Mouse (Mus musculus): Measurements from ENCODE around the gene Tmem101. TPM values are rescaled to one million over a fixed set of nuclear protein-coding genes. Genes with fewer than 3 reads are reported as not detected.
"Not testable (repeated sequence)": the region's sequence is repeated elsewhere in the genome, so short reads cannot be mapped to it uniquely, and the experiment has no call there.

The Tmem101 gene
- polyA plus RNA-seq, 1 experiment from 2014 or later = 45.3 TPM

DNA sequence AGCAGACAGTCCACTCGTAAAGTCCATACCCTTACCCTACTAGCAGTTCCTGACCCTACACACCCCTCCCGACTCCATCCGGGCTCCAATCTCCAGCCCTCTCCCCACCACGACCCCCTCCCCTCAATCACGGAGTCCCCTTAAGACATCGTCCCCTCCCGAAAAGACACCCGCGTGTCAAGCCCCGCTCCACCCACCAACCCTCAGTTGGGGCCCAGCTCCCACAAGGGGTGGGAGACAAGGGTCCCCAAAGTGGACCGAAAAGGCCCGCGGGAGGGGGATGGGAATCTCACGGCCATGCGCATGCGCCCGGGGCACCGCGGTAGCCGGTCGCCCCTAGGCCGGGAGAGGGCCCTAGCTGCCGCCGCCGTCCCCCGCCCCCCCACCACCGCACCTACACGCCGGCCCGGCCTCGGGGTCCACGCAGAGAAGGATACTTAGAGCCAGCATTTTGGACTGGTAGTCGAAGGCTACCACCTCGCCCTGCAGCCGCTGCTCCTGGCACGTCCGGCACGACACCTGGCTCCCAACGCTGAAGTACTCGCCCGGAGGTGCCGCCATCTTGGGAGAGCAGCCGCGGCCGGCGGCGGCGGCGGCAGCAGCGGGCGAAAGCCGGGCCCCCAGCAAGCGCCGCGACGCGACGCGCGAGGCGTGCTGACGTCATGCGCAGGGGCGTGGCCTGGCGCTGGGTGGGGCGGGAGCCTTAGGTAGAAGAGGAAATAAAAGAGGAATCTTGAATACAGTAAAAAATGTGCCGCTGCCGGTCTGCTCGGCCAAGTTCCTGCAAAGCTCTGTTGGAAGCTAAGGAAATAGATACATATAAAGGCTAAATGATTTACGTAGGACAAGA, 28.7 kb upstream of the Tmem101 start, which contains the start of gene Lsm12:
Lsm12 (minus strand) TSS at position 651 of the 850 bp plus-strand sequence.
- under 1% methylated on average over 69 of the region's 70 CpGs for WGBS
- no peaks in the 10 kb centered on the region for H3K27me3 ChIP-seq (replicated peaks)
- H3K9me3 ChIP-seq = no peaks in the 10 kb centered on the region
- H3K27ac ChIP-seq = peak within 1 kb of the TSS; percentile 98
- peak within 1 kb of the TSS; percentile 86 for H3K4me3 ChIP-seq
- H3K4me2 ChIP-seq = peak within 1 kb of the TSS; percentile 73
- peak within 1 kb of the TSS; percentile 95 for H3K9ac ChIP-seq
- peaks cover 32% of the 10 kb centered on the region for H3K4me1 ChIP-seq
- ATAC-seq (replicated peaks) = peak; percentile 85
- H3K36me3 ChIP-seq (replicated peaks) = peaks cover 6% of the 10 kb centered on the region; the same call in 1 of the 2 replicates

DNA sequence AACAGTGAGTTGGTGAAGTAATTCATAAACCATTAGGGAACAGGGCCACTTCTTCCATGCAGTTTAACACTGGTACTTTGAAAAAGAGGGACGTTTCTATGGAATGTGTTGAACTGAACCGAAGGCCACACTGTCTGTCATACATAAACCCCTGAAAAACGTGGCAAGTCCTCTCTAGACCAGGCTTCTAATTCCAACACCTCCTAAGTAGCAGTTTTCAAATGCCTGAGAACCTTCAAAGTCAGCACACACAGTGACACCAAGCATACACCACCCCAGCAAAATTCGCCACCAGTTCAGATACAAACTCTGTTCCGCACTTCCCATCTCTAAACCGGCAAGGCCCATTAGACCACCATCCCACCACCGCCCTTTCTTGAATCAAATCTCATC, 28.0 kb upstream of the Tmem101 start:
- Histone ChIP-seq H3K4me3 (peak overlapping the region; percentile 86), H3K9me3 (no peaks in the 10 kb centered on the region), H3K36me3 (replicated peaks) (peaks cover 6% of the 10 kb centered on the region; the same call in 1 of the 2 replicates), H3K27ac (peak overlapping the region; percentile 98), H3K9ac (peak overlapping the region; percentile 95), H3K27me3 (replicated peaks) (no peaks in the 10 kb centered on the region), H3K4me2 (peak overlapping the region; percentile 73), H3K4me1 (peaks cover 33% of the 10 kb centered on the region)
- WGBS = 5% methylated on average over 7 of the region's 7 CpGs
- ATAC-seq (replicated peaks) = no peak; the same call in 1 of the 2 replicates

DNA sequence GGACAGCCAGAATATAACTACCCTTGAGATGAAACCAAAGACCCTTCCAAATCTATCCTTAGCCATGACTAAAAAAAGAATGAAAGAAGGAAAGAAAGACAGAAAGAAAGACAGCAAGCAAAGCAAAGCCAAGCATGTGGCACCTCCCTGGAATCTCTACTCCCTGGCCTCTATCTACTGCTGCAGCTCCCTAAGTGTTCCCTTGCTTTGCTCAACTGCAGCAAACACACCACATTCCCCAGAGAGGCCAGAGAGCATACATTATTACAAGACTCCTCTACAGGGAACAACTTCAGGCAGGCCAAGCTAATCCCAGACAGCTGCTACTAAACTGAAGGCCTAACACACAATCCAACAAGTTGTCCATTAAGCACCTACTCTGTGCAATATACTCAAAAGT, 23.6 kb upstream of the Tmem101 start:
- no peaks in the 10 kb centered on the region for H3K27me3 ChIP-seq (replicated peaks)
- peaks cover 12% of the 10 kb centered on the region for H3K36me3 ChIP-seq (replicated peaks)
- peaks cover 22% of the 10 kb centered on the region for H3K4me1 ChIP-seq
- H3K27ac ChIP-seq = no peak overlapping the region
- no peak for ATAC-seq (replicated peaks)
- H3K9me3 ChIP-seq = no peaks in the 10 kb centered on the region
- H3K4me3 ChIP-seq = no peak overlapping the region
- no peak overlapping the region for H3K9ac ChIP-seq
- no peak overlapping the region for H3K4me2 ChIP-seq

DNA sequence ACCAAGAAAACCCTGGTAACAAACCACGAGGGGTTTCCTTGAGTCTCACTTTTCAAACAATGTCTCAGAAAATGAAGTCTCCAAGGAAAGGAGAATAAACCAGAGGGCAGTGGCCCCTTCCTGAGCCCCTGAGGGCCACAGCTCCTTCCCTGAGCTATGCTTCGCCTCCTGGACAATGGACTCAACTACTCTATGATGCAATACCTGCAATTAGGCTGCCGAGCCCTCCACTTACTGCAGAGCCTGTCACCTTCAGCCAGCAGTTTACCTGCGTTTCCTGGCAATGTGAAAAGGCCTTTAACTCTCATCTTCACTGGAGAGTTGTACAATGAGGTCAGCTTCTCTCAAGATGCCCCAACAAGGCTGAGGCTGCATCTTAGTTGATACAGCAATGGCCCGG, 12.5 kb upstream of the Tmem101 start:
- peaks cover 35% of the 10 kb centered on the region for H3K36me3 ChIP-seq (replicated peaks)
- H3K4me3 ChIP-seq = no peak overlapping the region
- H3K27ac ChIP-seq = no peak overlapping the region
- no peaks in the 10 kb centered on the region for H3K4me1 ChIP-seq
- 86% methylated on average over 5 of the region's 5 CpGs for WGBS
- no peaks in the 10 kb centered on the region for H3K9me3 ChIP-seq
- H3K27me3 ChIP-seq (replicated peaks) = no peaks in the 10 kb centered on the region
- no peak overlapping the region for H3K4me2 ChIP-seq
- no peak for ATAC-seq (replicated peaks)
- no peak overlapping the region for H3K9ac ChIP-seq

DNA sequence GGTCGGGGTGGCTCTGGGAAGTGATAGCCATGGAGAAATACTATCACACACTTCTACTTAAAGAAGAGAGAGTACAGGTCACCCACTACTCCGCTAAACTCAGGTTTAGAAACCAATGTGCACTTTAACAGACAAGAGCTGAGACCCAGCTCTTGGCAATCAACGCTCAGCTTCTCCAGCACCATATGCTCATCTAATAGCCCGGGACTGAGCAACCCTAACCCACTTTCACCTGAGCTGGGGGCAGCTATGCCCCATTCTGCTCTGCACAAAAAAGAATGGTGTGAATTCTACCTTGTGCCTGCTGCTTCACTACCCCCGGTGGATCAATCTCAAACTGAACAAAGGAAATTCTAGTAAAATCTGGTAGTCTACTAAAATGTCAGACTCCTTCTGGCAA, 11.3 kb upstream of the Tmem101 start:
- H3K9ac ChIP-seq = no peak overlapping the region; the same call in 1 of the 2 replicates
- H3K4me1 ChIP-seq = no peaks in the 10 kb centered on the region
- peaks cover 41% of the 10 kb centered on the region for H3K36me3 ChIP-seq (replicated peaks)
- H3K4me2 ChIP-seq = no peak overlapping the region
- H3K4me3 ChIP-seq = no peak overlapping the region
- WGBS = 93% methylated on average over 5 of the region's 5 CpGs
- no peak overlapping the region for H3K27ac ChIP-seq
- no peak for ATAC-seq (replicated peaks)
- no peaks in the 10 kb centered on the region for H3K9me3 ChIP-seq
- H3K27me3 ChIP-seq (replicated peaks) = no peaks in the 10 kb centered on the region

DNA sequence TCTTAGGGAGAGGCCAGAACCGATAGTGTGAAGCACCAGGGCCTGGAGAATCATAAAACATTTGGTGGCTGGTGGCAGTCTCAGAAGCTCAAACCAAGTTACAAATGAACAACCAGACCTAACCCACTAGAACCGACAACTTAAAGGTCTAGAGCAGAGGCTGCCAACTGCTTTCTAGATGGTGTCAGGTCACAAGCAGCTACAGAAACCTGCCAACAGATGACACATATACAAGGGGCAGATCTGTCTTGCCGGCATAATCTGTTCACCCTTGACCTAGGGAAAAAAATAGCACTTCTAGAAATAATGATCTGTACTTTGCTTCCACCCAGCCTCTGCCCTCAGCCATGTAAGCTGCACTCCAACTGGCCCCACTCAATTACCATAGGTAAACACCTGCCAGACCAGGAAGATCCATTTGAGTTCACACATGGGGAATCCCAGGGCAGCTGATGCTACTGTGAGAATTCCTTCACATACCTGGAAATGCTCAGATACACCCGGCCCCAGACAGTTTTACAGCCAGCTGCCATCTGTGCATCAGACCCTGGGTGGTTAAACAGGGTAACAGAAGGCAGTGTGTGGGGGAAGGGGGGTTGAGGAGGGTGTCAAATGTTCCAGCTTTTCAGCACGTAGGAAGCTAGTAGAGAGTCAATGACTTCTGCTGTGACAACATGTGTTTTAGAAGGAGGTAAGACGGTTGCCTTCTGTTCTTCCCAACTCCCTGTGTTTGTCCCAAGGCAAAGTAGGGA, 9.9 kb upstream of the Tmem101 start:
- H3K27me3 ChIP-seq (replicated peaks) = no peaks in the 10 kb centered on the region
- no peak overlapping the region for H3K27ac ChIP-seq
- no peaks in the 10 kb centered on the region for H3K4me1 ChIP-seq
- H3K9me3 ChIP-seq = no peaks in the 10 kb centered on the region
- 78% methylated on average over 6 of the region's 6 CpGs for WGBS
- no peak overlapping the region for H3K4me3 ChIP-seq
- H3K9ac ChIP-seq = no peak overlapping the region
- no peak for ATAC-seq (replicated peaks)
- H3K4me2 ChIP-seq = no peak overlapping the region
- peaks cover 44% of the 10 kb centered on the region for H3K36me3 ChIP-seq (replicated peaks)

DNA sequence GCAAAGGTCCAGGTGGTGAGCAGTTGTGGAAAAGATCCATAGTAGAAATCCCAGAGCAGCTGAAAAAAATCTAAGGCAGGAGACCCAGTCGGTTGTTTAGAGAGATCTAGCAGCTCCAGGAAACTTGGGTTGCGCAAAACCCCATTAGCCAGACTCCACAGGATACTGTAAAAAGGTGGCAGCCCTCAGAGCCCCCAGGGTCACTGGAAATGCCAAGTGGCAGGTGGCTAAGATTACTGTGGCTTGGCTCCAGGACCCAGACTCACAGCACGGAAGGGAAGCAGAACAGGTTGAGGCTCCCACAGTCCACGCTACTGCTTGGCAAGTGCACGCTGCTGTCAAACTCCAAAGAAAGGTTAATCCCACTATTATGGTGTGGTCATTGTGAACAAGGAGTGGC, 3.6 kb upstream of the Tmem101 start:
- H3K4me3 ChIP-seq = no peak overlapping the region

DNA sequence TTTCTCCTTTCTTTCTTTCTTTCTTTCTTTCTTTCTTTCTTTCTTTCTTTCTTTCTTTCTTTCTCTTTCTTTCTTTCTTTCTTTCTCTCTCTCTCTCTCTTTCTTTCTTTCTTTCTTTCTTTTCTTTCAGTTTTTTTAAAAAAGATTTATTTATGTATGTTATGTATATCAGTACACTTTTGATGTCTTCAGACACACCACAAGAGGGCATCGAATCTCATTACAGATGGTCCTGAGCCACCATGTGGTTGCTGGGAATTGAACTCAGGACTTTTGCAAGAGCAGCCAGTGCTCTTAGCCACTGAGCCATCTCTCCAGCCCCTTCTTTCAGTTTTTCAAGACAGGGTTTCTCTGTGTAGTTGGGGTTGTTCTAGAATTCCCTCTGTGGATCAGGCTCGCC, 1.8 kb upstream of the Tmem101 start:
- not testable (repeated sequence) for H3K27ac ChIP-seq; H3K36me3 ChIP-seq (replicated peaks); H3K4me2 ChIP-seq; H3K4me3 ChIP-seq; H3K27me3 ChIP-seq (replicated peaks); ATAC-seq (replicated peaks); H3K9me3 ChIP-seq; H3K9ac ChIP-seq
- 86% methylated on average over 2 of the region's 2 CpGs for WGBS
- H3K4me1 ChIP-seq = peaks cover 12% of the 10 kb centered on the region

More for the DNA sequence above, 3.6 kb upstream of the Tmem101 start:
- Histone ChIP-seq H3K36me3 (replicated peaks) (peaks cover 15% of the 10 kb centered on the region), H3K9me3 (no peaks in the 10 kb centered on the region), H3K27ac (no peak overlapping the region), H3K27me3 (replicated peaks) (no peaks in the 10 kb centered on the region), H3K4me2 (no peak overlapping the region), H3K9ac (no peak overlapping the region), H3K4me1 (peaks cover 10% of the 10 kb centered on the region)
- ATAC-seq (replicated peaks) = no peak
- 81% methylated on average over 5 of the region's 5 CpGs for WGBS

DNA sequence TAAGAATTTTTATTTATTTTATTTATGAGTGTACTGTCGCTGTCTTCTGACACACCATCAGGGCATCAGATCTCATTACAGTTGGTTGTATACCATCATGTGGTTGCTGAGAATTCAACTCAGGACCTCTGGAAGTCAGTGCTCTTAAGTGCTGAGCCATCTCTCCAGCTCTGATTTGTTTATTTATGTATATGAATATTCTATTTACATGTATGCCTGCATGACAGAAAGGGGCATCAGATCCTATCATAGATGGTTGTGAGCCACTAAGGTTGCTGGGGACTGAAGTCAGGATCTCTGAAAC, 534 bp upstream of the Tmem101 start:
- WGBS = 11% methylated on average over 1 of the region's 1 CpGs
- Histone ChIP-seq H3K27me3 (replicated peaks) (no peaks in the 10 kb centered on the region), H3K4me2 (no peak overlapping the region)

DNA sequence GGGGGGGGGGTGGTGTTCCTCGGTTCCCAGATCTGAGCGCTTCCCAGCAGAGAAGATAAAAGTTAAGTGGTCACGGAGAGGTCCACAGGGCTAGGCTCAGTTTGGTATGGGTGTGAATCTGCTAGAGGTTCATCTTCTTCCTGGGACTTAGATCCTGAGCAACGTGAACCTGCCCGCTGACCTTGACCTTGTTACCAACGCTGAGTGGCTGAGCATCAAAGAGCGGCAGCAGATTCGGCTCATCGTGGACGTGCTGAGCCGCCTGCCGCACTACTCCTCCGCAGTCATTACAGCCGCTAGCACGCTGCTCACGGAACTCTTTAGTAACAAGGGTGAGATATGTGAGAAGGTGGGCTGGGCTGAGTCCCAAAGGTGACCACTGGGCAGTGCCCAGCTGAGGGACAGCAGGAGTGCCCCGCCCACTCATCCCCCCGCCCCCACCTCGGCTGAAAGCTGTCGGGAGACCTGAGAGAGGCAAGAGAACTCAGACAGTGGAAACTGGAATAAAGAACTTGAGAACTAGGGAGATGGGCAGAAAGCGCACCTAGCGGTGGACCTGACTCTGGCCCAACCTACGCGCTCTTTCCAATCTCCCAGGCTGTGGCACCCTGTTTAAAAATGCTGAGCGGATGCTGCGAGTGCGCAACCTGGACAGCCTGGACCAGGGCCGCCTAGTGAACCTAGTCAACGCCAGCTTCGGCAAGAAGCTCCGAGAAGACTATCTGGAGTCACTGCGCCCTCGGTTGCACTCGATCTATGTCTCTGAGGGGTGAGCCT, 8.8 kb downstream of the Tmem101 start:
- peaks cover 66% of the 10 kb centered on the region for H3K27me3 ChIP-seq (replicated peaks)
- H3K36me3 ChIP-seq (replicated peaks) = no peaks in the 10 kb centered on the region
- no peak overlapping the region for H3K27ac ChIP-seq
- ATAC-seq (replicated peaks) = no peak
- 0 out of 2 replicates have a peak overlapping the region, but pooled peaks have one; percentile 3 for H3K4me2 ChIP-seq
- H3K9ac ChIP-seq = no peak overlapping the region
- no peaks in the 10 kb centered on the region for H3K9me3 ChIP-seq
- peaks cover 26% of the 10 kb centered on the region; the same call in 1 of the 2 replicates for H3K4me1 ChIP-seq
- no peak overlapping the region for H3K4me3 ChIP-seq
- 11% methylated on average over 34 of the region's 34 CpGs for whole genome bisulfite sequencing

More for the DNA sequence above, 534 bp upstream of the Tmem101 start:
- H3K4me3 ChIP-seq = no peak overlapping the region
- H3K27ac ChIP-seq = no peak overlapping the region
- ATAC-seq (replicated peaks) = 0 out of 2 replicates have a peak, but pooled peaks have one; percentile 4
- H3K9me3 ChIP-seq = no peaks in the 10 kb centered on the region
- no peak overlapping the region for H3K9ac ChIP-seq
- H3K36me3 ChIP-seq (replicated peaks) = no peaks in the 10 kb centered on the region
- H3K4me1 ChIP-seq = peaks cover 12% of the 10 kb centered on the region

DNA sequence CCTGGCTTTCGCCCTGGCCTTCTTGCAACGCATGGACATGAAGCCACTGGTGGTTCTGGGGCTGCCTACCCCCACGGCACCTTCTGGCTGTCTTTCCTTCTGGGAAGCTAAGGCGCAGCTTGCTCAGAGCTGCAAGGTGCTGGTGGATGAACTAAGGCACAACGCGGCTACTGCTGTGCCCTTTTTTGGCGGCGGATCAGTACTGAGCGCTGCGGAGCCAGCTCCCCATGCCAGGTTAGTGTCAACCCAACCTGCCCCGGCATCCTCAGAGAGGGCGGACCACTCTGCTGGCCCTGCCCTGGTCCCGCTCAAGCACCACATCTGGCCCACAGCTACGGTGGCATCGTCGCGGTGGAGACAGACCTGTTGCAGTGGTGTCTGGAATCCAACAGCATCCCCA, 9.7 kb downstream of the Tmem101 start:
- ATAC-seq (replicated peaks) = no peak
- WGBS = 12% methylated on average over 16 of the region's 17 CpGs
- peaks cover 26% of the 10 kb centered on the region; the same call in 1 of the 2 replicates for H3K4me1 ChIP-seq
- H3K36me3 ChIP-seq (replicated peaks) = no peaks in the 10 kb centered on the region
- H3K4me3 ChIP-seq = no peak overlapping the region
- 0 out of 2 replicates have a peak overlapping the region, but pooled peaks have one; percentile 9 for H3K9ac ChIP-seq
- H3K4me2 ChIP-seq = no peak overlapping the region
- no peaks in the 10 kb centered on the region for H3K9me3 ChIP-seq
- no peak overlapping the region for H3K27ac ChIP-seq
- H3K27me3 ChIP-seq (replicated peaks) = peaks cover 66% of the 10 kb centered on the region

DNA sequence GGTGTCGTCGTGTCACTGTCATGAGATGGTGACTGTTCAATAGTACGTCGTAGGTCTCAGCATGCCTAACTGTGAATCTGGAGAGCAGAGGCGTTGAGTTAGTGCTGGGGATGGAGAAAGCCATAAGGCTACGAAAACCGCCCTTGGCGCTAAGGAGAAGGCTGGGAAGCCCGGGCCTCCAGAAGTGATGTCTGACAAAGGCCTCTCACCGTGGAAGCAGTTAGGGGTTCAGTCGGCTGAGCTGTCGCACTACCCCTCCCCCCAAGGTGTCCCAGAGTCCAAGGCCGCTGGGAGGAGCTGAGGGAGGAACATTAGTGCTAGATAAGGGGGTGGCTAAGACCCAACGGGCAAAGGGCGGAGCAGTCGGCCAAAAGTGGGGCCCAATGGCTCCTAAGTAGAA, 10.2 kb downstream of the Tmem101 start:
- Histone ChIP-seq H3K36me3 (replicated peaks) (no peaks in the 10 kb centered on the region), H3K27me3 (replicated peaks) (peaks cover 66% of the 10 kb centered on the region), H3K9me3 (no peaks in the 10 kb centered on the region), H3K27ac (no peak overlapping the region), H3K4me2 (no peak overlapping the region), H3K9ac (no peak overlapping the region), H3K4me1 (peaks cover 26% of the 10 kb centered on the region; the same call in 1 of the 2 replicates), H3K4me3 (no peak overlapping the region)
- no peak for ATAC-seq (replicated peaks)
- WGBS = 5% methylated on average over 16 of the region's 16 CpGs

All from midbrain, embryonic 15.5 days (tissue).